Mouse (Mus musculus) heart, embryonic 13.5 days (tissue): ENCODE measurements around the gene Palmd. TPM values are rescaled to one million over a fixed set of nuclear protein-coding genes. Genes with fewer than 3 reads are reported as not detected.

Source experiments
- ATAC-seq: fragments of 200-750 bp; cut with Nextera tagmentation; 2 replicates; pipeline ENCODE4 v1.8.0; 2017; ENCODE audit warnings: moderate TSS enrichment; ENCODE audit not compliant: insufficient number of reproducible peaks, low FRiP score, low TSS enrichment; ENCODE audit errors: extremely low read depth
- H3K27ac ChIP-seq: fragments of 300-500 bp; sonication (generic); replicated peaks from 2 replicates; pipeline ENCODE4 v1.5.1; 2015; ENCODE audit warnings: moderate library complexity, mild to moderate bottlenecking, inconsistent platforms
- H3K27me3 ChIP-seq: fragments of 300-500 bp; sonication (generic); replicated peaks from 2 replicates; pipeline ENCODE4 v1.6.1; 2015; ENCODE audit warnings: mild to moderate bottlenecking, inconsistent platforms
- H3K36me3 ChIP-seq: fragments of 300-500 bp; sonication (generic); 2 replicates; pipeline ENCODE4 v1.6.1; 2015; ENCODE audit warnings: mild to moderate bottlenecking, inconsistent platforms
- H3K4me1 ChIP-seq: fragments of 300-500 bp; sonication (generic); 2 replicates; pipeline ENCODE4 v1.6.1; 2015; ENCODE audit warnings: inconsistent platforms
- H3K4me2 ChIP-seq: fragments of 300-500 bp; sonication (generic); 2 replicates; pipeline ENCODE4 v1.6.1; 2015; ENCODE audit warnings: inconsistent platforms, mild to moderate bottlenecking, moderate library complexity
- H3K4me3 ChIP-seq: fragments of 300-500 bp; sonication (generic); 2 replicates; pipeline ENCODE4 v1.5.1; 2015; ENCODE audit warnings: moderate library complexity, mild to moderate bottlenecking, inconsistent platforms
- H3K9ac ChIP-seq: fragments of 300-500 bp; sonication (generic); 2 replicates; pipeline ENCODE4 v1.6.1; 2015; ENCODE audit warnings: inconsistent platforms, mild to moderate bottlenecking, moderate library complexity
- H3K9me3 ChIP-seq: fragments of 300-500 bp; sonication (generic); 2 replicates; pipeline ENCODE4 v1.6.1; 2016; ENCODE audit warnings: inconsistent platforms
- WGBS: fragments of 180-500 bp; shearing (Covaris S2); methylation state at CpG from one replicate; pipeline ENCODE4 v1.1.7; 2015; ENCODE audit warnings: mixed read lengths; 5-methylcytosine and 5-hydroxymethylcytosine counted together
- polyA plus RNA-seq: library from polyadenylated mRNA; unstranded; fragments of >200 nt; fragmentation: Nextera tagmentation; extraction: Ambion mirVana; gene quantifications from 2 replicates; pipeline ENCODE4 v1.2.1, GENCODE M21; 2015

Gene Palmd
- polyA plus RNA-seq, 1 experiment from 2014 or later = 13.2 TPM

- no peak for ATAC-seq
- 54% methylated on average over 6 of the region's 6 CpGs for WGBS
- H3K4me2 ChIP-seq = no peak overlapping the region
Observed at GRCm38 (mm10) chr3:116955061-116955460, 13.7 kb downstream of the Palmd start.

DNA sequence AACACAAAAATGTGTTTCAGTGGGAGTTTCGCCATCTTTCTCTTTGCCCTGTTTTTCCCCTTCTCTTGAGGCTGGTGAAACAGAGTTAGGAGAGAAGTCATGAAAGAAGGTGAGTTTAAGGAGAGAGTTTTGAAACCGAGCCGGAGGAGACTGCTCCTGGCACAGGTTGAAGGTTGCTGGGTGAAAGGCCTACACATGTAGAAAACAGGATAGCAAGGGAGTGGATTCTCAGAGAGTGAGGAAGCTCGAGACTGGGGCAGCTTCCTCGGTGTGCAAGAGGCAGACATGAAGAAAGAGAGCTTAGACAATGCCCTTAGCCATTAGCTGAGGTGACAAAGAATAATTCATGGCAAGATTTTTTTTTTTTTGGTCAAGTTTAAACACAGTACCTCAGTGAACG is 15.4 kb downstream of the Palmd start:
- H3K27me3 ChIP-seq = no peaks in the 10 kb centered on the region

More at GRCm38 (mm10) chr3:116955061-116955460, 13.7 kb downstream of the Palmd start:
- Histone ChIP-seq H3K4me3 (no peak overlapping the region), H3K36me3 (peaks cover 3% of the 10 kb centered on the region; the same call in 1 of the 2 replicates), H3K9ac (no peak overlapping the region), H3K27ac (no peak overlapping the region), H3K9me3 (no peaks in the 10 kb centered on the region), H3K27me3 (no peaks in the 10 kb centered on the region), H3K4me1 (peaks cover 14% of the 10 kb centered on the region)

GRCm38 (mm10) chr3:116952242-116952899 is 16.4 kb downstream of the Palmd start:
- H3K9me3 ChIP-seq = no peaks in the 10 kb centered on the region
- peaks cover 4% of the 10 kb centered on the region for H3K36me3 ChIP-seq
- H3K4me3 ChIP-seq = no peak overlapping the region
- no peak overlapping the region for H3K4me2 ChIP-seq
- H3K27me3 ChIP-seq = no peaks in the 10 kb centered on the region
- H3K9ac ChIP-seq = no peak overlapping the region
- peaks cover 14% of the 10 kb centered on the region for H3K4me1 ChIP-seq
- 72% methylated on average over 8 of the region's 8 CpGs for WGBS
- H3K27ac ChIP-seq = 0 out of 2 replicates have a peak overlapping the region, but pooled peaks have one; percentile 8
- ATAC-seq = no peak

More for the DNA sequence above, 15.4 kb downstream of the Palmd start:
- no peak overlapping the region for H3K4me3 ChIP-seq
- 74% methylated on average over 6 of the region's 6 CpGs for WGBS
- no peaks in the 10 kb centered on the region for H3K9me3 ChIP-seq
- peaks cover 3% of the 10 kb centered on the region; the same call in 1 of the 2 replicates for H3K36me3 ChIP-seq
- ATAC-seq = no peak
- no peak overlapping the region for H3K27ac ChIP-seq
- H3K4me2 ChIP-seq = no peak overlapping the region
- H3K4me1 ChIP-seq = peaks cover 14% of the 10 kb centered on the region
- H3K9ac ChIP-seq = no peak overlapping the region

- no peak overlapping the region for H3K4me2 ChIP-seq
- H3K27ac ChIP-seq = 0 out of 2 replicates have a peak overlapping the region, but pooled peaks have one; percentile 8
- peaks cover 14% of the 10 kb centered on the region for H3K4me1 ChIP-seq
- no peaks in the 10 kb centered on the region for H3K27me3 ChIP-seq
- WGBS = 53% methylated on average over 3 of the region's 3 CpGs
- no peak for ATAC-seq
- H3K9ac ChIP-seq = no peak overlapping the region
- peaks cover 12% of the 10 kb centered on the region for H3K36me3 ChIP-seq
- no peaks in the 10 kb centered on the region for H3K9me3 ChIP-seq
- H3K4me3 ChIP-seq = no peak overlapping the region
Observed at GRCm38 (mm10) chr3:116951489-116951888, 17.3 kb downstream of the Palmd start.

- H3K4me3 ChIP-seq = no peak overlapping the region
- peaks cover 14% of the 10 kb centered on the region for H3K4me1 ChIP-seq
- H3K27ac ChIP-seq = no peak overlapping the region
- ATAC-seq = no peak
- peaks cover 15% of the 10 kb centered on the region for H3K36me3 ChIP-seq
- WGBS = 78% methylated on average over 6 of the region's 6 CpGs
- no peaks in the 10 kb centered on the region for H3K27me3 ChIP-seq
- no peak overlapping the region for H3K9ac ChIP-seq
- H3K9me3 ChIP-seq = no peaks in the 10 kb centered on the region
- no peak overlapping the region for H3K4me2 ChIP-seq
Observed at GRCm38 (mm10) chr3:116950665-116951115, 18.1 kb downstream of the Palmd start.

DNA sequence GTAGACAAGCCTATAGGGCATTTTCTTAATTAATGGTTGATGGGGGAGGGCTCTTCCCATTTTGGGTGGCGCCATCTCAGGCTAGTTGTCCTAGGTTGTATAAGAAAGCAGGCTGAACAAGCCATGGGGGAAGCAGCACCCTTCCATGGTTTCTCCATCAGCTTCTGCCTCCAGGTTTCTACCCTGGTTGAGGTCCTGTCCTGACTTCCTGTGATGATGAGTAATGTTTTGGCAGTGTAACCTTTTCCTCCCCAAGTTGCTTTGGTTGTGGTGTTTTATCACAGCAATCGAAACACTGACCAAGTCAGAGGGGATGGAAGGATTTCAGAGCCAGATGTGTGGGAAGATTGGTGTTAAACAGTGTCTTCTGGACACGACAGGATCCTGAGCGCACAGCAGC is 22.3 kb downstream of the Palmd start:
- Histone ChIP-seq H3K4me1 (peaks cover 34% of the 10 kb centered on the region), H3K27ac (no peak overlapping the region), H3K27me3 (no peaks in the 10 kb centered on the region), H3K9me3 (no peaks in the 10 kb centered on the region), H3K36me3 (peaks cover 17% of the 10 kb centered on the region), H3K4me2 (no peak overlapping the region), H3K9ac (no peak overlapping the region), H3K4me3 (no peak overlapping the region)
- WGBS = 74% methylated on average over 4 of the region's 4 CpGs
- no peak for ATAC-seq

DNA sequence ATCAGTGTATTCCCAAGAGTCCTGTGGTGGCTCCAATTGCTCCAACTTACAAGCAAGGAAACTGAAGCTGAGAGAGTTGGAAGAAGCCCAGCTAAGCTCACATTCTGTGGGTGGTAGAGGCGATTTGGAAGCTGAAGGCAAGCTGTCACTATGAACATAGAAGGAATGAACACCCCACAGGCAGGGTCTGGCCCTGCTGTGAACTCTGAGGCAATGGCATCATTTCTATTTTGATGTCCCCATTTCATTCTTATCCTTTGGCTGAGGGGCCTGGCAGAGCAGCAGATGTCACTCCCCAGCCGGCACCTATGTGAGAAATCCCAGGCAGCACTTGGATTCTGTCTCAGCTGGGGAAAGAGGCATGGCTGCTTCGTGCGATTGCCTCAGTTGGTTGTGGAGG is 25.4 kb downstream of the Palmd start:
- 30% methylated on average over 4 of the region's 4 CpGs for WGBS
- peak overlapping the region; percentile 83 for H3K27ac ChIP-seq

DNA sequence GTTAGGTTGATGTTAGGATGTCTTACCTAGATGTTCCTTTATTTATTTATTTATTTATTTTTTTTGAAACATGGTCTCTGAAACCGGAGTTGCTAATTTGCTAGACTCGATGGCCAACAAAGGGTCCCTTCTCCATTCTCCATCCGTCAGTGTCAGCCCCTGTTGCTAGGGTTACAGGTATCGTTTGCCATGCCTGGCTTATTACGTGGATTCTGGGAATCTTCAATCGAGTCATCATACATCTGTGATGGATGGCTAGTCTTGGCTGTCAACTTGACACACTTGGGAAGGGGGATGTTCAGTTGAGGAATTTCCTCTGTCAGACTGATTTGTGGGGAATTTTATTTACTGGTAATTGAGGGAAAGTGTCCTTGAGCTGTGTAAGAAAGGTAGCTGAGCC is 26.0 kb downstream of the Palmd start:
- 69% methylated on average over 6 of the region's 6 CpGs for WGBS
- Histone ChIP-seq H3K27ac (peak overlapping the region; percentile 83), H3K9me3 (no peaks in the 10 kb centered on the region)

More for the DNA sequence above, 25.4 kb downstream of the Palmd start:
- Histone ChIP-seq H3K4me1 (peaks cover 45% of the 10 kb centered on the region), H3K27me3 (no peaks in the 10 kb centered on the region), H3K9ac (no peak overlapping the region), H3K9me3 (no peaks in the 10 kb centered on the region), H3K4me3 (no peak overlapping the region), H3K36me3 (peaks cover 24% of the 10 kb centered on the region), H3K4me2 (no peak overlapping the region)
- peak; percentile 51; the same call in 1 of the 2 replicates for ATAC-seq

DNA sequence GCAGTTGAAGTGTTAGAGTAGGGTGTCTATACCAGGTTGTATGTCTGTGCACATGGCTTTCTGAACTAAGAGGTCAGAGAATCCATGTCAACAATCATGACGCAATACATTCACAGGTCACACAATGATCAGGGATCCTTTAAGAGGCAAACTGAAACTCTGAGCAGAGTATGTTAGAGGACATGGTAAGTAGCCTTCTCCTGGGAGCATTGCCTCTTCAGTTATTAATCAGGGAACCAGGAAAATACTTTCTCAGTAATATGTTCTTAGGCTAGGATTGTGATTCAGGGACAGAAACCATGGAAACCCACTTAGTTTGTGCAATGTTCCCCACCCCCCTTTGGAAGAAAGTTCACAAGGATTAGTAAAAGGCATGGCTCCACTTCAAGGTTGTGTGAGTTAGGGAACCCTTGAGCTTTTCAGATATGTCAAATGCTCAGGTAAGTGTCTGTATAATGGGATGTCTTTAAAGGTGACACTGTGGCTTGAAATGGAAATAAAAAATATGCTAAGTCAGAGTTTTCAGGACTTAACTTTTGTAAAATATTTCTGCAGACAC is 27.1 kb downstream of the Palmd start:
- Histone ChIP-seq H3K9ac (no peak overlapping the region), H3K4me1 (peaks cover 45% of the 10 kb centered on the region), H3K27ac (peak overlapping the region; percentile 48), H3K4me2 (no peak overlapping the region), H3K9me3 (no peaks in the 10 kb centered on the region), H3K4me3 (no peak overlapping the region), H3K27me3 (no peaks in the 10 kb centered on the region), H3K36me3 (peaks cover 20% of the 10 kb centered on the region)
- ATAC-seq = no peak
- 94% methylated on average over 1 of the region's 1 CpGs for WGBS

More for the DNA sequence above, 26.0 kb downstream of the Palmd start:
- ATAC-seq = no peak
- Histone ChIP-seq H3K4me1 (peaks cover 45% of the 10 kb centered on the region), H3K36me3 (peaks cover 27% of the 10 kb centered on the region), H3K4me3 (no peak overlapping the region), H3K9ac (no peak overlapping the region), H3K27me3 (no peaks in the 10 kb centered on the region), H3K4me2 (no peak overlapping the region)

DNA sequence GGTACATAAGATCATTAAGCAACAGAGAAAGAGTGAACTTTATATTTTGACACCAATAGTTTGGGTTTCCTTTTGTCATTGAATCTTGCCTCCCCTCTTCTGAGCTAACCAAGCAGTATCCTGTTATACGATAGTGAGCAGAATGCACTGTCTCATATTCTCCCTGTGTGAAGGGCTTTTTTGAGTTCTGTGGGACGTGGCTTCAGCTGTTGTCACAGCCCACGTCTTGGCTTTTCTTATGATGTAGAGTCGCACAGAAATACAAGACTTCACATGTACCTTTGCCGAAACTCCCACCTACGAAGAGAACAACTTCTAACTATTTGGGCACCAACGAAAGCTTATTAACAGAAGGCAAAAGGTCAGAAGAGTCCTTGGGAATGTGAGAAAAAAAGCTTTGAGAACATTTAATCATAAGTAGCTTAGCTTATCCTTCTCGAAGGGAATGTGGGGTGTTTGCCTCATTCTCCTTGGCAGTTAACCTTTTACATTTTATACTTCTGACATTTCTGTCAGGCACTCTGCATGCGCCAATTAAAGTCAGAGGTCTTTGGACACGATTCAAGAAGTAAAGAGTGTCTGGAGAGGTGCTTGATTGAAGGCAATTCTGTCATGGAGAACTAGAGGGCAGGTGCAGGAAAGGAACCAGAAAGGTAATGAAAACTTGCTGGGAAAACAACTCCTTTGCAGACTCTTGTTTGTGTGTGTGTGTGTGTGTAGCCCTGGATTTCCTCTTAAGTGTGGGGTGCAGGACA is 27.8 kb downstream of the Palmd start:
- Histone ChIP-seq H3K36me3 (peaks cover 15% of the 10 kb centered on the region), H3K4me1 (peaks cover 45% of the 10 kb centered on the region), H3K27me3 (no peaks in the 10 kb centered on the region), H3K9me3 (no peaks in the 10 kb centered on the region), H3K9ac (no peak overlapping the region; the same call in 1 of the 2 replicates), H3K4me3 (no peak overlapping the region), H3K4me2 (no peak overlapping the region), H3K27ac (peak overlapping the region; percentile 48)
- WGBS = 59% methylated on average over 10 of the region's 10 CpGs
- ATAC-seq = no peak

GRCm38 (mm10) chr3:116936934-116937691 is 31.7 kb downstream of the Palmd start:
- peaks cover 16% of the 10 kb centered on the region for H3K4me1 ChIP-seq
- no peak for ATAC-seq
- no peaks in the 10 kb centered on the region for H3K9me3 ChIP-seq
- H3K27me3 ChIP-seq = no peaks in the 10 kb centered on the region
- WGBS = 71% methylated on average over 4 of the region's 4 CpGs
- H3K4me3 ChIP-seq = no peak overlapping the region
- no peak overlapping the region for H3K27ac ChIP-seq
- no peak overlapping the region for H3K9ac ChIP-seq
- no peak overlapping the region for H3K4me2 ChIP-seq
- H3K36me3 ChIP-seq = peaks cover 11% of the 10 kb centered on the region
